Mouse (Mus musculus) kidney, adult 18-20 months (tissue): ENCODE results near the gene Abcc4.
"Not testable (repeated sequence)": the region's sequence is repeated elsewhere in the genome, so short reads cannot be mapped to it uniquely, and the experiment has no call there.

ENCODE experiments used
- DNase-seq: peaks from one replicate; pipeline ENCODE4 v3.0.0; 2021

The Abcc4 gene

DNA sequence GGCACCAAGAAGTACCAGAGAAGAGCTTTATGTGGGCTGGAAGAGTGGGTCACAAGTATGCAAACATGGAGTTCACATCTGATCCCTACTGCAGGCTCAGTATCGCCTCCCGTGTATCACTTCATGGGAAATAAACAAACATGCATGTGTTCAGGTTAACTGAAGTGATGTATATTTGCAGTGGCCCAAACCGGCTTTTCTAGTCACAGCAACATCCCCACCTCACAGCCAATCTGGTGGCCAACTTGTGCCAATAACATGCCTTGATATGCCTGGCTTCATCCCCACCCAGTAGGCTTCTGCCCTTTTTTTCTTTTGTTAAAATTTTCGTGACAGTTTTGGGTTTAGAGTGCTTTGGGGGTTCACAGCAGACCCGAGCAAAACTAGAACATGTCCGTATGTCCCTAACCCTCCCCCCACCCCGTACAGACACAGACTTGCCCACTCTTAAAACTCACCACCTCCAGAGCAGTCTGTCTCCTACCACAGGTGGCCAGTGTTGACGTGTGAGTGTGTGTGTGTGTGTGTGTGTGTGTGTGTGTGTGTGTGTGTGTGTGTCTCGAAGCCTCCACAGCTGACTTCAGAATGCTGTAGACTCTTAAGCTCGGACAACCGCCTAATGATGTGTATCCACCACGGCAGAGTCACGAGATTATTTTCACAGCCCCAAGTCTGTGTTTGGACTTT, 29.6 kb downstream of the Abcc4 start:
- DNase-seq = no peak

DNA sequence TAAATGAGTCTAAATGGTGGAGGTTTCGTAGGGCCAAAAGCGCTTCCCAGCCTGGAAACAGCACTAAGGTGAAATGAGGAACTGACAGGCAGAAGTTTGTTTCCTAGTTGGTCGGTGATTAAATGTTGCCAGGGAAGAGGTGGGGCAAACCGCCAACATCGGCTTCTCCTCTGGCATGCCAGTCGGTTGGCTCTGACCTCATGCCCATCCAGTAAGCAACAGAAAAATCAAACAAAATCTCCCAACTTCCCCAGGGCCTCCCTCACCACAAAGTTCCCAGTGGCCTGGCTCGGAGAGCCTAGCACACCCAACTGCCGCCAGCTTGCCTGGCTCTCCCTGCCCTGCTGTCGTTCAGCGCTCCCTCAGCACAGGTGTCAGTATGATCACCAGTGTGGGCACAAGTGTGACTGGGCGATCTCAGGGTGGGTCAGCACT, 31.3 kb downstream of the Abcc4 start:
- peak; percentile 64 for DNase-seq

DNA sequence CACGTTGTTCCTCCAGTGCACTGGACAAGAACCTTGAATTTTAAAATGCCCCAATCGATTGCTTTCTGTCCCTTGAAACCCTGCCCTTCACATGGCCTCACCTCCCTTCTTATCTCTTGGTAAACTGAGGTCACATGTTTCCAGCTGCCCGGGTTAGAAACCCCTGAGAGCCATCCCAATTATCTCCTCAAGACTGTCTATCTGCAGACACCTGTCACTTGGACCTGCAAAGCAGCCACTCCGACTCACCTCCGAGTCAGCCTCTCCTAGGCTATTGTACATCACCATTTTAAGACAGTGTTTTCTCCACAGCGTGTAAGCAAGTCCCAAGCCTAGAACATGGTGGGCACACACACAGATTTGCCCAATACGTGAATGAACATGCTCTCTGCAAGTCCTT, 31.8 kb downstream of the Abcc4 start:
- no peak for DNase-seq

DNA sequence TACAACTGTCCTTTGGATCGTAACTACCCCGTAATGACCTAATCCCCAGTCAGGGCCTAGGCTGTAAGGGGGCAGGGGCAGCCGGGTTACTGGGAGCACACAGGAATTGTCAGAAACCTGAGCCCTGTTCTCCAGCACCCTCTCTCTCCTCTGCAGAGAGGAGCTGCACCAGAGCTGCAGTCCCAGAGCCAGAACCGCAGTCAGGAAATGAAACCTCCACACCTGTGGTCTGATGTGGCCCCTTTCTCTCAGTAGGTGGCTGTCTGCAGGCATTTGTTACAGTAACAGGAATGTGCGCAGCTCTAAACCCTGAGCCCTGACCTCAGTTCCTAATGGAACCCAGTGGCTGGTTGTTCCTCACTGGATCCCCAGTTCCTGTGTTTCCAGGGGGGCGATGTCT, 32.5 kb downstream of the Abcc4 start:
- DNase-seq = no peak

DNA sequence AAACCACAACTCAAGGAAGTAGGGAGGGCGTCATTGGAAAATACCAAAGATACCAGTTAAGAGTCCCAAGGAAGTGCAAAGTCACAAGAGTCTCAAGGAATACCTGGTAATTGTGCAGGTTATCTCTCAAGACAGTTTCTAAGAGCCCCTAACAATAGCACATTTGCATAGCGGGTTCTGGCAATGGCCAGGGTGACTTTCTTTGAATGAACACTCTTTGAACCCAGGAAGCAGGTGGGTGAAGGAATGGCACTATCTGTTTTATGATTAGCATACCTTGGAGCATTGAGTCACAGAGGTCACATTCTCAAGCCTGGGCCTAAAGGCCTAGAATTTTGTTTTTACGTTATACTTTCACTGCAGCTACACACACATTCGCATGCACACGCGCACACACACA, 33.1 kb downstream of the Abcc4 start:
- not testable (repeated sequence) for DNase-seq

DNA sequence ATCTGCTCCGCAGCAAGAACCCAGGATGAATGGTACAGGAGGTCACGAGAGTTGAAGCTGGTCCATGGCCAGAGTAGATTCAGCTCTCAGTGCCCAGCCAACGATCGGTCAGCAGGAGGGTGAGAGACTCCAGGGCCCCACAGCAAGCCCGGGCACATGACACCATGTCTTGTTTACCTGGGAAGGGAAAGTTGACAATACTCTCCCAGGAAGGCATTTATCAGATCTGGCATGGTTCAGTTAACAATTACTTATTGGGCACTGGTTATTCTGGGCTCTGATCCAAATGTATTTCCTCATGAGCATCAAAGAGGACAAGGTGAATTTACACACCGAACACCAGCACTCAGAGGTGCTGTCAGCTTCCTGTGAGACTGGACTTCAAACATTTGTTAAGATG, 38.5 kb downstream of the Abcc4 start:
- peak; percentile 62 for DNase-seq

DNA sequence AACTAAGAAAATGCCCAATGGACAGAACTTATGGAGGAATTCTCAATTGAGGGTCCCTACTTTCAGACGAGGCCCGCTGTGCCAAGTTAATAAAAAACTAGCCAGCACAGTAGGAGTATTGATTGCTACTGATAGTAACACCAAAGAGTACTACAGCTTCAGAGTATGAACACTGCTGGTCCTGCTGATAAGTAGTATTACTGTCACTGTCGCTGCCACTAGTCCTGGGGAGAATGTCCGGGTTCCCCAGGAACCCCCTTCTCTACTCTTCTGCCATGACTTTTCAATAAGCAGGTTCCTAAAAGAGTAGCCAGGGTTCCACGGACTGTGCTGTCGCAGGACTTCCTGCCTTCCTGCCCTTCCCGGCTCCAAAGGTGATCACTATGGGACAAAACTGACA, 41.4 kb downstream of the Abcc4 start:
- DNase-seq = no peak

DNA sequence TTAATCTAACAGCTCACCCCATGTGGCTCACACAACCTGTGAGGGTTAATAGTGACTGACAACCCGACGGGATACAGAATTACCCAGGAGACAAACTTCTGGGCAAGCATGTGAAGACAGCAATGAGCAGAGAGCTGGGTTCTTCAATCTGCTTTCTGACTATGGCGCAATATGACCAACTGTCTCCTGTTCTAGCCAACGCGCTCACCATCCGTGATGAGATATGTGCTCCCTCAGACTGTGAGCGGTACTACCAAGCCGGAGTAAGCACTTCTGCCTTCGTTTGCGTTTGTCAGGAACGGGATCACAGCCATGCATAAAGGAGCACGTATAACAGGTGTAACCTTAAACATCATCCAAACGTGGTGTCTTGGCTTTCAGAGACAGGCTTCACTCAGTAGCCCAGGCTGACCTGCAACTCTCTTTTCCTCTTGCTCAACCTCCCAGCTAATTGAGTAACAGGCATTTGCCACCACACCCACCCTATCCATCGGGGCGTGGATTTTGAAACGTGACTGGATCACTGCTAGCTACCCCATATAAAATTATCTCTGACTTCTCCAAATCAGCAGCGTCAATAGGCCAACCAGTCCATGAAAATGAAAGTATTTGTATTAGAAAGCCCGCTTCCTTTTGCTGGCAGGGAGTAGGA, 43.3 kb downstream of the Abcc4 start:
- no peak for DNase-seq

DNA sequence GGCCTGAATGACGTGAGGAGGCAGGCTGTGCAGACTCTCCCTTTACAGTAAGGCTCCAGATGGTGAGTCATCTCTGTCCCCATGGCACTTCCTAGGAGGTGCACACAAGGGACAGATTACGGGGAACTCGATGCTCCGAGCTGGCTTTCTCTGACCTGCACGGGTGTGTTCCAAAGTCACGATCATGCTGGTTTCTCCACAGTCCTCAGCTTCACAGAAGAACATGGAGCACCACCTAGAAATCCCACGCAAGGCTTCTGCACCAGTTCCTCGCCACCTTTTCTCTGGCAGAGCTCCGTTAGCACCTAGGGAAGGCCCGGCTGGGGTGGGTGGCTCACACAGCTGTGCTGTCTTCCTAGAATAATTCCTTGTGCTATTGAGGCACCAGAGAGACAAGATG, 43.9 kb downstream of the Abcc4 start:
- no peak for DNase-seq

DNA sequence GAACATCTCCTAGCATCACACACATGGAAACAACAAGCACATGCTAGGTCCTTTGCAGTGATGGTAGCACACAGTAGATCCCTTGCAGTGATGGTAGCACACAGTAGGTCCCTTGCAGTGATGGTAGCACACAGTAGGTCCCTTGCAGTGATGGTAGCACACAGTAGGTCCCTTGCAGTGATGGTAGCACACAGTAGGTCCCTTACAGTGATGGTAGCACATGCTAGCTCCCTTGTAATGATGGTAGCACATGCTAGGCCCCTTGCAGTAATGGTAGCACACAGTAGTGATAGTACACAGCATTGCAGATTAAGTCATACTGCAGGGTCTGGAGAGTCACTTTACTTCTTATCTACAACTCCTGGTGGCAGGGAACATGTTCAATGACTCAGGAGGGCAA, 46.8 kb downstream of the Abcc4 start:
- no peak for DNase-seq

DNA sequence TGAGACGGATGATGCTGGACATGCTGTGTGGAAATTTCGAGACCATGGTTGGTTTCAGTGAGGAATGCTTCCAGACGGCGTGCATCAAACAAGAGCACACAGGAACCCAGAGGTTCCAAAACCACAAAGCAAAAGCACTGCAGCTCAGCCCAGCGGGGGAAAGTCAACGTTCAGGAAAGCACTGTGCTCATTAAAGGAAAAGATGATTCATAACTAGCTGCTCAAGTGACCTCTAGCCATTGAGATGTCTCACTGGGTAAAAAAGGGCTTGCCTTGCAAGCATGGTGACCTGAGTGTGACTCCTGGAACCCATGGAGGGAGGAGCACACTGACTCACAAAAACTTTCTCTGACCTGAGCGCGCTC, 47.7 kb downstream of the Abcc4 start:
- DNase-seq = no peak

DNA sequence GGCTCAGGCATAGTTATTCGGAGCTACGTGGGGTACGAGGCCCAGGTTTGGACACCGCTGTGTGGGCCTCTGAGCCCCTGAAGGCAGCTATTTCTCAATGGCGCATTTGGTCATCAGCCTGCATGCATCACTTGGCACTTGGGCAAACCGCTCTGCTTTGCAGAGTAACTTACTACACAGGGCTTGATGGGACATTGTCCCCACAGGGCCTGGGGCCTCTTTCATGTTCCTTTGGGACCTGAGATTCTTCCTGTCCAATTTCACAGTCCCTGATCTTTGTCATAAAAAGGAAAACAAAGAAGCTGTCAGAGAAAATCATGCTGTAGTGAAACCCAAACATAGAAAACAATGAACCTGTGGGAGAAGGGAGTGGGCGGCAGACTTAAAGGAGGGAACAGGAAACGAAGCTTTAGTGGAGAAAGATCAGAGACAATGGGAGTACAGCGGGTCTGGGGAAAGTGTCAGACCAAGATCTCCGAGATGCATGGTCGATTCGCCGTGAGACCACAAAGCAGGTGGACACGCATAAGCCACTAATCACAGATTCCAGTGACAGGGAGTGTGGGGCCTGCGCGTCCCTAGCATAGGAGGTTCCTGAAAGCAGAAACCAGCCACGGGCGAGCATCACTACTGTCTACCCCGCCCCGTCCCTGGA, 48.2 kb downstream of the Abcc4 start:
- DNase-seq = no peak

DNA sequence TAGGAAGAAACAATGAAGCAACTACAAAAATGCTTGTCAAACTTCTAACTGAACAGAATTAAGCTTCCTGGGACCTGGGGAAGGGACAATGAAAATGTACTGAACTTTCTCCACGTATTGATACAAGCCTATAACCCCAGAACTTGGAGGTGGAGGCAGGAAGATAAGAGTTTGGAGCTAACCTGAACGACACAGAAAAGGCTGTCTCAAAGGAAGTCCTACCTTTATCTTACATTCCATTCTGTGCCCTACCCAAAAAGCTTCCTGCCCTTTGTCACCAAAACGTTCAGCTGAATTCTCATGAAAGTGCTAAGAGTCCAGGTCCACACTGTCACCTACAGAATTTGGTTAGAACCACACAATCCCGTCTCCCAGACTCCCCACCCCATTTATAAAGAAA, 48.8 kb downstream of the Abcc4 start:
- no peak for DNase-seq

DNA sequence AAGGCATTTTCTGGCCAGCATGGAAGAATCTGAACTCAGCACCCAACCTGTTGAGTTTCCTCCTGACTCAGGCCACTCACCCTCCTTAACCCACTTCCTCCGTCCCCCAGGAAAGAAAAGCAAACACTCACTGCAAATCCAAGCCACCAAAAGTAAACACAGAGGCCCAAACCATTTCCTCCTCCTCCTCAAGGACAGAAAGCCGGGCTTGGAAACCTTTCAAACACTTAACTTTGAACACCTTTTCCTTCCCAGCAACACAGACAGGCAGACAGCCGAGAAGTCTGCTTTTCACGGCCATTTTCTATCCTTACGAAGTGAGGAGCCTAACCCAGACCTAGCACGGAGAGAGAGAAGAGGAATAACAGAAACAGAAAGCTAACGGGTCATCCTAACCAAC, 50.0 kb downstream of the Abcc4 start:
- no peak for DNase-seq

DNA sequence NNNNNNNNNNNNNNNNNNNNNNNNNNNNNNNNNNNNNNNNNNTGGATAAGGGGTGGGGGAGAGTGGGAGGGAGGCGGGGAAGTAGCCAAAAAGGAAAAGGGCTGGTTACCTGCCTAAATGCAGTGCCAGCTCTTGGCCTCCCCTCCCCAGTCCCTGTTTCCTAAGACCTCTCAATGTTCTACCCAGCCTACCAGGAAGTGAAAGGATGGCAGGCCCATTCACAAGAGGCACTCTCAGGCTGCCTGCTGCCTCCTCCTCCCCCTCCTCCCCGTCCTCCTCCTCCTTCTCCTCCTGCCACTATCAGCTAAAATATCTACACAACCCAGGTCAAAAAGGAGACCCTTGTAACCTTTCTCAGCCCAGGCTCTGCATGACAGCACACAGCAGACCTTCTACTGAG, 51.1 kb downstream of the Abcc4 start:
- DNase-seq = no peak

DNA sequence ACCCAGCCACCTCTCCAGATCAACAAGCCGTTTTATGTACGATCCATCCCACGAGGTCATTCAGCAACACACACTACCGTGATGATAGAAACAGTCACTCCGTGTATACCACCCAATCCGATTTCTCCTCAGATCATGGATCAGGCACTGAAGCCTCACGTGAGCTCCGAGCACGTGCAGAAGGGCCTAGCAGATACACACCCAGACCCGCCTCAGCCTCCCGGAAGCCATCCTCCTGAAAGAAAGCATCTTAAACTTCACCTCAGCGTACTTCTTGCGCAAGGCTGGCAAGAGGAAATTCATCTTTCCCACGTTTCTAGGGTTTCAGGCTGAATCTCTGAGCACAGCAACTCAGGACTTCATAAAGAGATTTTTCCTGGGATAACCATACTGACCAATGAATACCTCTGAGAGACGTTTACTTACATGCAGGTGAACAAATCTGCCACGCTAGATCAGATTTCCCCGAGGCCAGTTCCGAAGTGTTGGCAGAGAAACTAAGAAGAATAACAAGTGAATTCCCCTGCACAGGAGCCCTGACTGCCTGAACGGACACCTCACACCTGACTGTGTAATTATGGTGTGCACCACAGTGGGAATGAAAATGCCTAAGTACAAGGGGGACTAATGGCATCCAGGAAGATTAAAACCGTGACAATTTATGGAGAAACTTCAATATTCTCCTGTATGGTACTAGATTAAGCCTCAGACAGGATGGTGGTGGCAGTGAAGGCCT, 54.1 kb downstream of the Abcc4 start:
- DNase-seq = no peak

DNA sequence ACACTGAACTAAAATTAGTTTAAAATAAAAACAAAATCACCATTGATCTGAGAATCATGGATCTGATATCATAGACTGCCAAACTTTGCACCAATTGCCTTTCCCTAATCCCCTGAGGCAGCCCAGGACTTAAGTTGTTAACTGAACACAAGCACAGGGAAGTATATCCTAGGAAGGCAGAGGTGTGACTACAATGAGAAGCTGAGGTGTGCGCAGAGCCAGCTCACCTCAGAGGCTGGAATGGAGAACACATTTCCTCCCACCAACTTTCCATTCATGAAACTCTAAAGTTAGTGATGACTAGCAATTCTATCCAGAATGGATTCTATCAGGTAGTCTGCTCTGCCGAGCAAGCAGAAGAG, 56.1 kb downstream of the Abcc4 start:
- DNase-seq = no peak

DNA sequence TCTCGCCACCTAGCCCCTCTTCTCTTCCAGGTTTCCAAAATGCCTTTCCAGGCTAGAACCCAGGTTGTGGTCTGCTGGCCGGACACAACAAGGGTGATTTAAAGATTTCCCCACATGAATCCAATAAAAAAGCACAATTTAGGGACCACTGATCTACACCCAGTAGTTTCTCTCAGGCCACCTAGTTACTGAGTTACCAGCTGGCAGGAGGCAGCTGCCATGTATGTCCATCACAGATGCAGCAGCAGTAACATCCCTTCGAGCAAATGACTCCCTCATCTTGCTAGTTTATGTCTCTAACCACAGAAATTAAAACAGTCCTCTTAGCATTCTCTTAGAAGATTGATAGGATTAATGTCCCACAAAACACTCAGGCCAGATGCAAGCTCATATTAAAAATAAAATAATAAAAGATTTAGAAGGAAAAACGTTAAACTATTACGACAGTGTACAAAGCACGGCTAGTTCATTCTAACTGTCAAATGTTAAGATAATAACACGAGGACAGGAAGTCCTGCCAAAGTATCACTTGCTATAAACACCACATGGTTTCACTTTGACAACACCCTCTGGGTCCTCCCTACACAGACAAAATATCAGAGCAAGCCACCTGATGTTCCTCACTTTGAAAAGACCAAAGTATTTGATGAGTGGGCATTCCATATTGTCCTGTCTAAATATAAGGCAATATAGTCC, 56.7 kb downstream of the Abcc4 start:
- no peak for DNase-seq

DNA sequence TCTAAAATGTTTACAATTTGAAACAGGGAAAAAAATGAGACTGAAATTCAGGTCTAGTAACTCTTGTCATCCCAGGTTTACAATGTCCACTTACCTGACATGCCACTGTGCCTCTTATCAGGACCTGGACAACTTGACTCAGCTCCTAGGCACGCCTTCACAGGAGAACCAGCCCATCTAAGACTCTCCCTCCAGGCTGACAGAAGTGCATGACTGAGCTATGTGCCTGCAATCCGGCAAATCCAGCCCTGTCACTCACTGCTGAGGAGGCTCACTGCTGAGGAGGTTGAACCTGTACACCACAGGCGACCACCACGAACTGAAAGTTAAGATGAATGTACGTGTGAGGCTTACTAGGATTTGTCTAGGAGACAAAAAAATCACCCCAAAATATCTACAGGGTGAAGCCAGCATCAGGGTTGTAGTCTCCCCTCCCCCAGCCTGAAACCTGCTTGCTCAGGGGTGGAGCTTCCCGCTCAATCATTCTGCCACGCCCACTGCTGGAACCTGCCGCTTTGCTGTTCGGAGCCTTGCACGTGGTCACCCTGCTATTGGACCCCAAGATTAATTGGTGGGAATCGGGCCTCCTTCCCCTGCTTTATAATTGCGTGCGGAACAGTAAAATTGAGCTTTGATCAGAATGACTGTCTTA, 63.0 kb downstream of the Abcc4 start:
- not testable (repeated sequence) for DNase-seq

DNA sequence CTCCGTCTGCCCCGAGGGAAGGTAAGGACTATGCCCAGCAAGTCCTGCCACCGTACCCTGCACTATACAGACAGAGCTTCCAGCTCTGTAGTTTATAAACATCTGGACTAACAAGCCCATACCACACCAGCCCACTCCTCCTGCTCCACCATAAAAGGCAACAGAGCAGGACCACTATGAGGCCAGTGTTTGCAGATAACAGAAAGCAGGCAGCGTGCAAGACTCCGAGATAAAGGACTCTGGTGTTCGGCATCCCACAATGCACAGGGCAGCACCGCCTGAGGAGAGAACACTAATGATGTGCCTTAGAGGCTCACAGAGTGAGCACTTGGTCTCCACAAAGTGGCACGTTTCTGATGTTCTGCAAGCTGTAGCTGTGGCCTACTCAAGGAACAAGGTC, 63.9 kb downstream of the Abcc4 start:
- no peak for DNase-seq

DNA sequence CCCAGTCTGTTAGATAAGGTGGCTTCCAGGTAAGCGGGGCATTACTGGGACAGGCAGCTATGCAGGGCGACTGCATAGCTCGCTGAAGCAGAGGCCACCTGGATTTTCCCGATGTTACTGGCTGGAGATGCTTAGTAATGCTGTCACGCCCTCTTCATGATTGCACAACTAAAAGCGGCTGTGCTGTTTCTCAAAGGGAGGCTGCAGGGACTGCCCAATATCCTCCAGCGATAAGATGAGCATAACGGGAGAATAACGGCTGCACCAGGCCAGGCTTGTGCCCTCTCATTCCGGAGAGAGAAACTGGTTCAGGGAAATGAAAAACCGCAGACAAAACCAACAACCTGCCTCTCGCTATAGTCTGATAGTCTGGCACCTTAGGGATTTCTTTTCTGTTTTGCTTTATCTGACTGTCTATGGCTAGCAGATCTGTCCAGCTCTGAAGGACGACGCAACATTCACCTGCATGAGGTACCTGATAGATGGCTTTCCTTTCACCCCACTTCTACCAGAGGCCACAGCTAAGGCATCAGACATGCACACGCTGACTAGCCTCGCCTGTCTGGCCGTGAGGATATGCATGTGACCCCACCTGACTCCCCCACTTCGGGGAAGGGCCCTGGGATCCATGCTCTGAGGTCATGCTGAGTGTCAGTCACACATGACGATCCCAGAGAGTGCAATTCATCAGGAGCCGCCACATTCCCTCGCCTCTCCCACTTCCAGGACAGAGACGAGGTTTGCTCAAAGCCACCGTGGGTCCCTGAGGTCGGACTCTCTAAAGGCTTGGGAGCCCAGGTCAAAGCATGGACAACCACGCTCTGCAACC, 67.4 kb downstream of the Abcc4 start:
- no peak for DNase-seq
